Mouse (Mus musculus): ENCODE data around the gene Adgrf5. TPM values are rescaled to one million over a fixed set of nuclear protein-coding genes. Genes with fewer than 3 reads are reported as not detected.

Adgrf5 gene
- total and polyA plus RNA-seq, 3 experiments: not detected

DNA sequence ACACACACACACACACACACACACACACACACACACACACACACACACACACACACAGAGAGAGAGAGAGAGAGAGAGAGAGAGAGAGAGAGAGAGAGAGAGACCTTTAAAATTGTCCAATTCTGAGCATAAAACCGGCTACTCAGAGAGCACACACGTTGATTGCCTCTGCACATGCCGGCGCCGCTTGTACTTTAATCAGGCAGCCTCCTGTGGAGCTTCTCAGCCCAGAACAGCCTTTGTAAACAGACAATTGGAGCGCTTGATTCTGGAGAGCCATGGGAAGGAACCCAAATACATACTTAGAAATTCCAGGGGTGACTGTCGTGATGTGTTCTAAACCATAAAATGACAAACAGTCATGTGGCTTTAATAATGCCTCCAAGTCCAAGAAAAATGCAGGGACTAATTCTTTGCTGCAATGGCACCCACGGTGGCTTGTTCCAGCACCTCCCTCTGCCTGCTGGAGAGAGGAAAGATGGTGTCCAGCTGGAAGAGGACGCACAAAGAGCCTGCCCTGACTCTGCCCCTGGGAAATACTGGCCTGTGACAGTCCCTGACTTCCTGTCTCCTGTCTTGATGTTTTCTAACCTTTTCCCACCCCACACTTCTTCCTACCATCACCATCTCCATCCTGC lies 2.2 kb upstream of the Adgrf5 start:
- in situ Hi-C loops (cut with MboI; ENCODE audit: low pct_ligation_motif_present, low pct_unique_long_range_greater_than_20kb, low sequenced_read_pairs) (no loop called here), dilution Hi-C loops (cut with MboI; ENCODE audit: extremely low pct_ligation_motif_present, extremely low pct_unique_long_range_greater_than_20kb, low sequenced_read_pairs) (no loop called here)
- H3K79me2 ChIP-seq (replicated peaks; ENCODE audit: control insufficient read depth, extremely low read depth, insufficient read depth, poor library complexity, severe bottlenecking): no peaks in the 10 kb centered on the region
- peaks cover 26% of the 10 kb centered on the region for H3K9me3 ChIP-seq (replicated peaks; ENCODE audit: low read length)
- no peak overlapping the region for H3K27ac ChIP-seq (ENCODE audit: insufficient read depth, low read depth)
- no peak overlapping the region for H3K4me3 ChIP-seq (replicated peaks in 1 of 3; ENCODE audit: low read depth in 2 of 3, low read length in 2 of 3, poor library complexity in 1 of 3)
- no peaks in the 10 kb centered on the region for H3K36me3 ChIP-seq (replicated peaks in 1 of 2; ENCODE audit: control insufficient read depth in 1 of 2, insufficient read depth in 1 of 2, low read length in 1 of 2)
- H3K4me1 ChIP-seq (ENCODE audit: control insufficient read depth in 1 of 2, insufficient read depth in 2 of 2): no peaks in the 10 kb centered on the region
- H3K27me3 ChIP-seq (replicated peaks): no peaks in the 10 kb centered on the region
- no peak for DNase-seq (ENCODE audit: extremely low read depth)
- TF ChIP-seq IRF4 (IDR thresholded peaks at IDR 0.05; ENCODE audit: low read depth, low read length): no peak
- no peak for TF ChIP-seq MEF2A (IDR thresholded peaks at IDR 0.05; ENCODE audit: borderline replicate concordance, low read depth, low read length)
- no peak for TF ChIP-seq CHD2 (IDR thresholded peaks at IDR 0.05; ENCODE audit: low read length)
- no peak for TF ChIP-seq USF2 (conservative IDR thresholded peaks at IDR 0.05; ENCODE audit: low read depth, low read length)
- no peak for TF ChIP-seq HCFC1 (IDR thresholded peaks at IDR 0.05; ENCODE audit: low read depth, low read length)
- no peak for TF ChIP-seq KAT2A (IDR thresholded peaks at IDR 0.05; ENCODE audit: insufficient replicate concordance, low read length)
- TF ChIP-seq RAD21 (IDR thresholded peaks at IDR 0.05; ENCODE audit: low read depth, low read length): no peak
- TF ChIP-seq USF1 (IDR thresholded peaks at IDR 0.05; ENCODE audit: low read depth, low read length): no peak
- no peak for TF ChIP-seq JUN (IDR thresholded peaks at IDR 0.05; ENCODE audit: insufficient read depth, low read depth, low read length)
- no peak for TF ChIP-seq ZKSCAN1 (IDR thresholded peaks at IDR 0.05; ENCODE audit: borderline replicate concordance, low read depth, low read length)
- TF ChIP-seq MXI1 (IDR thresholded peaks at IDR 0.05; ENCODE audit: low read depth, low read length): no peak
- no peak for TF ChIP-seq CHD1 (IDR thresholded peaks at IDR 0.05; ENCODE audit: low read depth, low read length)
- no peak overlapping the region for H3K4me2 ChIP-seq (ENCODE audit: insufficient read depth, low read depth, poor library complexity, severe bottlenecking)
- no peak overlapping the region for H3K9ac ChIP-seq (ENCODE audit: insufficient read depth, low read depth)

DNA sequence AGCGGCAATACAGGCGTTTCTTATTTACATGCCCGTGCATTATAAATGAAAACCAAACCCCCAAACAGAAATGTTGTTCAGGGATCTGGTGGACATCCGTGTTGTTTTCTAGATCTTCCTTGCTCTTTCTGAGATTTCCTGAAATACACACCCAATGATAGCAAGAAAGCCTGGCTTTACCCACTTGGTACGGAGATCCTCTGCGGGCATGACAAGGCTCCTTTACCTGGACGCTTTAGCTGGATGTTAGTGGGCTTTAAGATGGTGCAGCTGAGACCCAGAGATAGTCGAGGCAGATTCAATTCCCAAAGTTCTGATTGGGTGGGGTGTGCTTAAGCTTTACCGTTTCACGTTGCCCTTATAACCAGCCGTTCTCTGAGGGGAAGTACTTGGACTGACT lies 770 bp downstream of the Adgrf5 start:
- Histone ChIP-seq H3K27ac (ENCODE audit: insufficient read depth, low read depth) (no peak overlapping the region), H3K4me1 (ENCODE audit: control insufficient read depth in 1 of 2, insufficient read depth in 2 of 2) (no peaks in the 10 kb centered on the region), H3K36me3 (replicated peaks in 1 of 2; ENCODE audit: control insufficient read depth in 1 of 2, insufficient read depth in 1 of 2, low read length in 1 of 2) (no peaks in the 10 kb centered on the region), H3K4me2 (ENCODE audit: insufficient read depth, low read depth, poor library complexity, severe bottlenecking) (no peak overlapping the region), H3K27me3 (replicated peaks) (no peaks in the 10 kb centered on the region), H3K9me3 (replicated peaks; ENCODE audit: low read length) (peaks cover 36% of the 10 kb centered on the region), H3K79me2 (replicated peaks; ENCODE audit: control insufficient read depth, extremely low read depth, insufficient read depth, poor library complexity, severe bottlenecking) (no peaks in the 10 kb centered on the region), H3K4me3 (replicated peaks in 1 of 3; ENCODE audit: low read depth in 2 of 3, low read length in 2 of 3, poor library complexity in 1 of 3) (no peak overlapping the region), H3K9ac (ENCODE audit: insufficient read depth, low read depth) (no peak overlapping the region)
- dilution Hi-C loops (cut with MboI; ENCODE audit: extremely low pct_ligation_motif_present, extremely low pct_unique_long_range_greater_than_20kb, low sequenced_read_pairs) (no loop called here), in situ Hi-C loops (cut with MboI; ENCODE audit: low pct_ligation_motif_present, low pct_unique_long_range_greater_than_20kb, low sequenced_read_pairs) (no loop called here)
- no peak for DNase-seq (ENCODE audit: extremely low read depth)
- TF ChIP-seq CHD2 (IDR thresholded peaks at IDR 0.05; ENCODE audit: low read length) (no peak), MAZ (IDR thresholded peaks at IDR 0.05; ENCODE audit: low read depth, low read length) (no peak), JUND (conservative IDR thresholded peaks at IDR 0.05; ENCODE audit: low read depth, low read length) (no peak), RCOR1 (conservative IDR thresholded peaks at IDR 0.05; ENCODE audit: low read depth, low read length) (no peak), MXI1 (IDR thresholded peaks at IDR 0.05; ENCODE audit: low read depth, low read length) (no peak), MAFK (IDR thresholded peaks at IDR 0.05; ENCODE audit: insufficient replicate concordance, low read length) (no peak), EP300 (IDR thresholded peaks at IDR 0.05; ENCODE audit: low read length) (no peak), SIN3A (IDR thresholded peaks at IDR 0.05; ENCODE audit: low read length) (no peak), USF1 (IDR thresholded peaks at IDR 0.05; ENCODE audit: low read depth, low read length) (no peak), SMC3 (IDR thresholded peaks at IDR 0.05; ENCODE audit: low read depth, low read length) (no peak), CHD1 (IDR thresholded peaks at IDR 0.05; ENCODE audit: low read depth, low read length) (no peak), PAX5 (IDR thresholded peaks at IDR 0.05; ENCODE audit: low read length) (no peak), ZMIZ1 (IDR thresholded peaks at IDR 0.05; ENCODE audit: low read depth, low read length) (no peak), POLR2AphosphoS2 (IDR thresholded peaks at IDR 0.05; ENCODE audit: low read depth, low read length) (no peak), NELFE (IDR thresholded peaks at IDR 0.05; ENCODE audit: low read depth, low read length) (no peak)

Data from CH12.LX (cell line).